Mouse (Mus musculus) frontal cortex, postnatal 25 days (tissue): ENCODE measurements around the gene Galk2.

Experiments
- DNase-seq, 2 experiments: peaks; one replicate each; pipeline ENCODE4 v3.0.0; 2022; ENCODE audit warnings: low spot score in 2 of 2

The Galk2 gene

DNA sequence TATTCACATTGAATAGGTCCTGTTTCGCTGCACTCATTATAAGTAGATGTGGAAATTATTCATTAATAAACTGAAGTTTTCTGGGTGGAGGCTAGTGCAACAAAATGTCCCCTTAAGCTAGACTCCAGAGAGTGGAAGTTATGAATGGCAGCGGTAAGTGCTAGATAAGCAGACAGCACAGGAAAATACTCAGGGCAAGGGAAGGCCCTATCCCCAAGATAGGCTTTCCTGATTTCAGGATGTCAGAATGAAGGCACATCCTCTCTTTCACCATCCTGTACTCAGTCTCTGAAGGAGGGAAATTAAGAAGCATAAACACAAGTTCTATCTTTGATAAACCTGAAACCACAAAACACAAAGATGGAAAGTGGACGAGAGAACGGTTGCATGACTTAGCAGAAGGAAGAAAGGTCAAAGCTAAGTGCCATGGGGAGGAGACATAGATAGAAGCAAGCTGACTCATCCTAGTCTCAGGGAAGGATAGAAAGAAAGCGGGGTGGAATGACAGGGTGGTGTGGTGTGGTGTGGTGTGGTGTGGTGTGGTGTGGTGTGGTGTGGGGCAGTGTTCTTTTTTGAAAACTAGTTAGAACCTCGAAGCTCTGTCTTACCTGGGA lies 42.0 kb downstream of the Galk2 start:
- no peak for DNase-seq

DNA sequence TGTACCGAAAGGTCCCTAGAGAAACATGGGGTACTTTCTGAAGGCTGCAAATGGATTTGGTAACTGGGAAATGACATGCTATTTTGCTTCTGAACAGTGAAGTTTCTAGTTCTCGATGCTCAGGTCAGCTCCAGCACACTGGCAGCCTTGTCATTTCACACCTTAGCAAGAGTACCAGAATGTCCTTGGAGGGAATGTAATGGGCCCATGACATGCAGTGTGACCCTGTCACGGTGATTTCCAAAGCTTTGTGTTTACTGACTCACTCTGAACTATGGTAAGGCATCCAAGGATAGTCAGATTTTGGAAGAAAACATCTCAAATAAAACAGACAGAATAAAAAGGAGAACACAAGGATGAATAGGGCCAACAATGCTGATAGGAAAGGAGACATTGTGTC lies 42.5 kb downstream of the Galk2 start:
- DNase-seq, result no peak

DNA sequence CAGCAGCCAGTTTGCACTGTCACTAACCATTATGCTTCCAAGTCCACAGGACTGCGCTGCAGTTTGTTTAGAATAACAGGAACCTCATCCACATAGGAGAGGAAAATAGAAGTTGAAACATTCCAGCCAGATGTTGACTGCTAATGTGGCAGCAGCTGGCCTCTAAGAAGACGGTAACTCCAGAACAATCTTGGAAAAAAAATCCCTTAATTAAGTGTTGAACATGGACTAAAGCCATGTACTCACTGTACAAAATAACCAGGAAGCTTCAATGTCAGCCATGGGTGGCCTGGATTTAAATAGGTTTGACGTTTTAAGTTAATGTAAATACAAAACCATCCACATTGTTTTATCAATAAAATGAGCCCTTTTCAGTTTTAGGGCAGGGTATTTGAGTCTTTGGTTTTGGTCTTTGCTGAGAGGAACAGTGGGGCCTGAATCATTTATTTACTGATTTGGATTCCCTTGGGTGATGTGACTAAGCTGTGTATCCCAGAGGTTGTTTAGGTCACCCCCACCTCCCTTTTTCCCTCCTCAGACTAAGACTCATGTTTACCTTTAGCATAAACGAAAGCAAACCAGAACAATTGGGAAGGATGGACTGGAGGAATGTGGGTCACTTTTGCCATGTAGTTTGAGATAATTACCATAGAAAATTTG lies 47.6 kb downstream of the Galk2 start:
- DNase-seq, result no peak

- DNase-seq, result no peak
These were observed 48.8 kb downstream of the Galk2 start for GRCm38 (mm10) chr2:125907580-125908255.

GRCm38 (mm10) chr2:125914167-125914566 lies 55.3 kb downstream of the Galk2 start:
- no peak for DNase-seq

- DNase-seq, result no peak
These were observed 55.8 kb downstream of the Galk2 start for GRCm38 (mm10) chr2:125914713-125915112.

- no peak for DNase-seq
These were observed 57.9 kb downstream of the Galk2 start for GRCm38 (mm10) chr2:125916652-125917296.

GRCm38 (mm10) chr2:125917297-125917679 lies 58.4 kb downstream of the Galk2 start:
- no peak for DNase-seq

- DNase-seq, result no peak
These were observed 62.4 kb downstream of the Galk2 start for GRCm38 (mm10) chr2:125921273-125921672.

DNA sequence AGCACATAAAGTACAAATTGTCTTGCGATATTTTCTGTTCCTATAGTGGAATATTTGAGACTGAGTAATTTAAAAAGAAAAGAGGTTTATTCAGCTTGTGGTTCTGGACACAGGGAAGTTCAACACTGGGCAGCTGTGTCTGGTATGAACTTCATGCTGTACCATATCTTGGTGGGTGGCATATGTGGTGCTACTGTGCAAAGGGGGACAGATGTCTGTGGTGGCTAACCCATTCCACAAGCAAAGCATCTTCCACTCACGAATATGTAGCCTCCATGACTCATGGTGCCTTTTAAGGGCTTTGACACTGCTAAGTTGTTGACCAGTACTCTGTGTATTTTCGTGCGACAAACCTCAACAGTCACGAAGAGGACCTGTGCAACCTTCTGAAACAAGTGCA lies 63.2 kb downstream of the Galk2 start:
- DNase-seq, result no peak

- DNase-seq, result no peak
These were observed 64.0 kb downstream of the Galk2 start for GRCm38 (mm10) chr2:125922877-125923276.

GRCm38 (mm10) chr2:125923346-125923745 lies 64.4 kb downstream of the Galk2 start:
- no peak for DNase-seq

DNA sequence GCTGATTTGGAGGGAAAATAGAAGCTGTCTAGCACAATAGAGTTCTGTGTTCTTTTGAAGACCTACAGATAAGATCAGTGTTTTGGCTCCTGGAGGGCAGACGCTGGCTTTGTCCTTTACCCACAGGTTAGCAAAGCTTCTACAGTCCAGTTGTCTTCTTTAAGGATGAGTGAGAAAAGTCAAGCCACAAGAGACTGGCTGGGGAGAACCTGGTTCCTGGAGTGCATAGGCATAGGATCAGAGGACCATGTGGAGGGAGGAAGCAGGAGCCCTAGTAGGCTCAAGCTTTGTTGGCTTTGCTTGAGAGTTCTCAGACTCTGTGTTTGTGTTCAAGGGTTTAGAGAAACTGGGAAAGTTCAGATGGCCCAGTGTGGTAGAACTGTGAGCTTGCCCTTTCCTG lies 65.6 kb downstream of the Galk2 start:
- DNase-seq, result no peak

GRCm38 (mm10) chr2:125925081-125925480 lies 66.2 kb downstream of the Galk2 start:
- DNase-seq, result no peak

DNA sequence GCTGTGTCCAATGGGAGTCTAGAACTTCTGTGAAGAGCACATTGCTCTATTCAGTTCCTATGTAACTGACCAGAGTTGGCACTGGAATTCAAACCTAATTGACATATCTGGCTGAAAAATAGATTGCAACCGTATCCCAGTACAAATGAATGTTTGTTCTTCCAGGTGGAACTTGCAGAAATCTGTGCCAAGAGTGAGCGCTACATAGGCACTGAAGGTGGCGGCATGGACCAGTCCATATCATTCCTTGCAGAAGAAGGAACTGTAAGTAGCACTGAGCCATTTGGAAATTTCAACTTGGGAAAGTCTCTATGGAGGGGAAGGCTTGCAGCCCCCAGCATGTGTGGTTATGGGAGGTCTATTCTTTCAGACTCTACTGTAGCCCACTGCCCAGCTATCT lies 70.5 kb downstream of the Galk2 start:
- DNase-seq, result no peak

GRCm38 (mm10) chr2:125929872-125930271 lies 71.0 kb downstream of the Galk2 start:
- no peak for DNase-seq

GRCm38 (mm10) chr2:125931193-125931592 lies 72.3 kb downstream of the Galk2 start:
- no peak for DNase-seq

DNA sequence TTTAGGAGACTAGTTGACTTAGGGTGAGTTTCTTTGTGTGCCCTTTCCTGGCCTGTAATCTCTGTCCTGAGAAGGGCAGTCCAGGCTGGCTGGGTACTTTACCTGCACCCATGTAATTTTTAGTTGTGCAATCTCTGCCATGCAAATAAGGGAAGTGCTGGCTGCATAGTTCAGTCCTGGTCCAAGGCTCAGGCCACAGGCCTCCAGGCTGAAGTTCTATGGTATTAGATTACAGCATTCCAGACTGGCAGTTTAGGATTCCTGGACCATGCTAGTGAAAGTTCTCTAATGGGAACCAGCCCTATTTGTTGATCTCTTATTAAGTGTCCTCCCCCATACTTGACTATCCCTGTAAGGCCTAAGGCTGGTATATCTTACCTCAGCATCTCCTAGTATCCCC lies 73.8 kb downstream of the Galk2 start:
- DNase-seq, result no peak

DNA sequence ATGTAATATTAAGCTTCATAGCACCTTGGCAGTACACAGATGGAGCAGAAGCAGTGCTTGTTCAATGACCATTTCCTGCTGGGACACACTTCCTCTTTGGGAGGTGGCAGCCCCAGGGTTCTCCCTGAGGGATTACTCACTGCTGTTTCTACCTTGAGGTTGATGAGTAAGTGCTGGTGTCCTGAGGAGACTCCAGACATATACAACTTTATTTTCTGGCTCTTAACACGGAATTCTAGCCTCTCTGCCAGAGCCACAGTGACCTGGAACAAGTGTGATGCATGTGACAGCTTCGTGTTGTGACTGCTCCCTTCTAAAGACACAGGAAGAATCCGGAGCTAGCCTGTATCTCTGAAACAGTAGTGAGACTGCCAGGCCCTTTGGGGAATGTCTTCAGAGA lies 75.1 kb downstream of the Galk2 start:
- no peak for DNase-seq

DNA sequence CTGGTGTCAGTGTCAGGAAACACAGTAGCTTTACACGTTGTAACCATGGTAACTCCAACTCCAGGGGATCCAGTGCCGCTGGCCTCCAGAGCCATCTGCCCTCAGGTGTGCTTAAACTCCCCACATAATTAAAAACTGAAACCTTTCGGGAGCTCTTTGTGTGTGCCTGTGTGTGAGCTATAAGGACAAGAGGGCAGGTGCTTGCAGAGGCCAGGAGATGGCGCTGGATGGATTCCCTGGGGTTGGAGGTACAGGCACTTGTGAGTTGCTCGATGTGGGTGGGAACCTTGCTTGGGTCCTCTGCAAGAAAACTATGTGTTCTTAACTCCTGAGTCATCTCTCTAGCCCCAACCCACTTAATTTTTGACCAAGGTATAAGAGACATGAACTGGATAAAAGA lies 77.5 kb downstream of the Galk2 start:
- DNase-seq, result no peak

DNA sequence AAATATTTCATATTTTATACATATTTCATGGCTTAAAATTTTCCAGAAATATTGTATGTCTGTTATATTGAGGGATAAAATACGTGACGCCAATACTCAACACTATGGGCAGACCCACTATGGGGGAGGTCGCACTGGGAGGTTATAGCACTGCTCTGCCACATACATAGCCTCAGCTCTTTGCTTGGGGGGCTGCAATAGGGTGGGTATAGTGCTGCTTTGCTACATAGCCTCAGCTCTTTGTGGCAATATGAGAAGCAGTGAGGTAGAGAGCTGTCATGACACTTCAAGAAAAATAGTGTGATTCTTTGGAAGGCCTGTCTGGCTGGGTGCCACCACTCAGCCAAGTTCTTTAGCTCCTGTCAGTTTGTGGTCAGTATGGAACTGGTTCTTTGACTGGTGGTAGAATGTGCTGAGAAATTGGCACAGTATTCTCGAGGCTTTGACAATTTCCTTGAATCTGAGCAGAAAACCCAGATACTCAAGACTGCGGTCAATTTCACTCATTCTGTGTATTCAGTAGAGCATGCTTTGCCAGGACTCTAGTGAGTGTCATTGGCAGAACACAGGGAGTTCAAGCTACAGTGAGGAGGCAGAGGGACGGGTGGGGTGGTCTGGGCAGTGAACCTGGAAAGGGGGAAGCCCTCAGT lies 80.2 kb downstream of the Galk2 start:
- no peak for DNase-seq

- DNase-seq, result no peak
These were observed 82.3 kb downstream of the Galk2 start for GRCm38 (mm10) chr2:125941111-125941785.
